Mouse (Mus musculus) brain, adult 2 months (tissue): ENCODE data around the gene Poc1b.
A peak's percentile ranks its signal among the peaks of the same experiment; 100 is the strongest.
"Not testable (repeated sequence)": the region's sequence is repeated elsewhere in the genome, so short reads cannot be mapped to it uniquely, and the experiment has no call there.

Source experiments
- DNase-seq: peaks from one replicate; pipeline ENCODE4 v3.0.0; 2011; ENCODE audit warnings: low read depth, low spot score

The Poc1b gene

GRCm38 (mm10) chr10:99156808-99157207, 50.0 kb downstream of the Poc1b start:
- no peak for DNase-seq

- not testable (repeated sequence) for DNase-seq
These were observed 50.9 kb downstream of the Poc1b start for GRCm38 (mm10) chr10:99157697-99158096.

GRCm38 (mm10) chr10:99161987-99162582, 55.2 kb downstream of the Poc1b start:
- DNase-seq, result peak; percentile 56

- DNase-seq, result no peak
These were observed 56.2 kb downstream of the Poc1b start for GRCm38 (mm10) chr10:99163002-99163401.

GRCm38 (mm10) chr10:99164871-99165477, 58.1 kb downstream of the Poc1b start:
- DNase-seq, result peak; percentile 79

- DNase-seq, result peak; percentile 15
These were observed 59.0 kb downstream of the Poc1b start for GRCm38 (mm10) chr10:99165751-99166282.

- peak; percentile 69 for DNase-seq
These were observed 59.6 kb downstream of the Poc1b start for GRCm38 (mm10) chr10:99166392-99166791.

GRCm38 (mm10) chr10:99168404-99168803, 61.6 kb downstream of the Poc1b start:
- no peak for DNase-seq

GRCm38 (mm10) chr10:99168840-99169764, 62.3 kb downstream of the Poc1b start:
- peak; percentile 55 for DNase-seq

GRCm38 (mm10) chr10:99169765-99170129, 62.9 kb downstream of the Poc1b start:
- peak; percentile 75 for DNase-seq

GRCm38 (mm10) chr10:99171961-99172497, 65.2 kb downstream of the Poc1b start:
- DNase-seq, result peak; percentile 56

- no peak for DNase-seq
These were observed 66.2 kb downstream of the Poc1b start for GRCm38 (mm10) chr10:99172906-99173507.

- no peak for DNase-seq
These were observed 70.1 kb downstream of the Poc1b start for GRCm38 (mm10) chr10:99176911-99177310.

- DNase-seq, result no peak
These were observed 71.3 kb downstream of the Poc1b start for GRCm38 (mm10) chr10:99178118-99178517.

GRCm38 (mm10) chr10:99179122-99179521, 72.3 kb downstream of the Poc1b start:
- DNase-seq, result no peak

GRCm38 (mm10) chr10:99179566-99179965, 72.7 kb downstream of the Poc1b start:
- no peak for DNase-seq

- no peak for DNase-seq
These were observed 74.7 kb downstream of the Poc1b start for GRCm38 (mm10) chr10:99181497-99181896.

GRCm38 (mm10) chr10:99182107-99182506, 75.3 kb downstream of the Poc1b start:
- DNase-seq, result no peak

- DNase-seq, result no peak
These were observed 81.3 kb downstream of the Poc1b start for GRCm38 (mm10) chr10:99188175-99188574.

GRCm38 (mm10) chr10:99188656-99189603, 82.1 kb downstream of the Poc1b start:
- no peak for DNase-seq
